Mouse (Mus musculus) ovary, postnatal 14 days (tissue): ENCODE measurements around the gene Fggy.

Experiments used
- DNase-seq: peaks from one replicate; pipeline ENCODE4 v3.0.0; 2022; ENCODE audit warnings: low spot score

Fggy gene

GRCm38 (mm10) chr4:95590878-95591277, 33.6 kb downstream of the Fggy start:
- DNase-seq = no peak

- no peak for DNase-seq
Observed at GRCm38 (mm10) chr4:95597208-95597607, 39.9 kb downstream of the Fggy start.

GRCm38 (mm10) chr4:95601776-95602175, 44.5 kb downstream of the Fggy start:
- DNase-seq = no peak

- DNase-seq = no peak
Observed at GRCm38 (mm10) chr4:95603254-95603653, 45.9 kb downstream of the Fggy start.

- no peak for DNase-seq
Observed at GRCm38 (mm10) chr4:95610663-95611062, 53.4 kb downstream of the Fggy start.

- no peak for DNase-seq
Observed at GRCm38 (mm10) chr4:95611390-95611789, 54.1 kb downstream of the Fggy start.

- no peak for DNase-seq
Observed at GRCm38 (mm10) chr4:95621046-95621445, 63.7 kb downstream of the Fggy start.

GRCm38 (mm10) chr4:95624696-95625095, 67.4 kb downstream of the Fggy start:
- DNase-seq = no peak

- DNase-seq = no peak
Observed at GRCm38 (mm10) chr4:95625651-95626050, 68.3 kb downstream of the Fggy start.

- DNase-seq = no peak
Observed at GRCm38 (mm10) chr4:95626186-95626585, 68.9 kb downstream of the Fggy start.

GRCm38 (mm10) chr4:95634903-95635302, 77.6 kb downstream of the Fggy start:
- DNase-seq = no peak

- peak; percentile 57 for DNase-seq
Observed at GRCm38 (mm10) chr4:95636937-95637749, 79.8 kb downstream of the Fggy start.

- DNase-seq = no peak
Observed at GRCm38 (mm10) chr4:95638063-95638462, 80.8 kb downstream of the Fggy start.

- no peak for DNase-seq
Observed at GRCm38 (mm10) chr4:95640831-95641230, 83.5 kb downstream of the Fggy start.

- DNase-seq = no peak
Observed at GRCm38 (mm10) chr4:95644048-95644447, 86.7 kb downstream of the Fggy start.

- DNase-seq = no peak
Observed at GRCm38 (mm10) chr4:95648801-95649551, 91.7 kb downstream of the Fggy start.

- no peak for DNase-seq
Observed at GRCm38 (mm10) chr4:95649552-95649905, 92.2 kb downstream of the Fggy start.

- DNase-seq = no peak
Observed at GRCm38 (mm10) chr4:95649980-95650379, 92.7 kb downstream of the Fggy start.

GRCm38 (mm10) chr4:95652044-95652443, 94.7 kb downstream of the Fggy start:
- no peak for DNase-seq

GRCm38 (mm10) chr4:95653296-95653912, 96.1 kb downstream of the Fggy start:
- no peak for DNase-seq

GRCm38 (mm10) chr4:95653913-95654301, 96.6 kb downstream of the Fggy start:
- DNase-seq = no peak

GRCm38 (mm10) chr4:95659024-95659423, 101.7 kb downstream of the Fggy start:
- DNase-seq = no peak

GRCm38 (mm10) chr4:95663596-95663995, 106.3 kb downstream of the Fggy start:
- no peak for DNase-seq
